Mouse (Mus musculus) intestine, embryonic 14.5 days (tissue): ENCODE measurements around the gene Fuom. TPM values are rescaled to one million over a fixed set of nuclear protein-coding genes. Genes with fewer than 3 reads are reported as not detected.
A peak's percentile ranks its signal among the peaks of the same experiment; 100 is the strongest.

ENCODE experiments used
- ATAC-seq: fragments of 200-750 bp; cut with Nextera tagmentation; replicated peaks from 2 replicates; pipeline ENCODE4 v1.8.0; 2017; ENCODE audit warnings: low read depth, moderate number of reproducible peaks, moderate TSS enrichment, moderate library complexity; ENCODE audit not compliant: low FRiP score, low TSS enrichment
- DNase-seq: peaks from one replicate; pipeline ENCODE4 v3.0.0-alpha.2; 2018; ENCODE audit warnings: low spot score
- H3K27ac ChIP-seq: fragments of 300-500 bp; sonication (generic); 2 replicates; pipeline ENCODE4 v1.5.1; 2014; ENCODE audit warnings: low read depth, mild to moderate bottlenecking, control low read depth
- H3K27me3 ChIP-seq: fragments of 300-500 bp; sonication (generic); replicated peaks from 2 replicates; pipeline ENCODE4 v1.6.1; 2014; ENCODE audit warnings: low read length, control low read depth; ENCODE audit not compliant: control insufficient read depth, insufficient read depth
- H3K36me3 ChIP-seq: fragments of 300-500 bp; sonication (generic); 2 replicates; pipeline ENCODE4 v1.6.1; 2014; ENCODE audit warnings: low read length, control low read depth; ENCODE audit not compliant: control insufficient read depth, insufficient read depth
- H3K4me1 ChIP-seq: fragments of 300-500 bp; sonication (generic); replicated peaks from 2 replicates; pipeline ENCODE4 v1.6.1; 2014; ENCODE audit warnings: low read length, control low read depth, mixed read lengths; ENCODE audit not compliant: control insufficient read depth, insufficient read depth
- H3K4me2 ChIP-seq: fragments of 300-500 bp; sonication (generic); 2 replicates; pipeline ENCODE4 v1.6.1; 2014; ENCODE audit warnings: low read length
- H3K4me3 ChIP-seq: fragments of 300-500 bp; sonication (generic); 2 replicates; pipeline ENCODE4 v1.5.1; 2014; ENCODE audit warnings: low read depth, low read length, control low read depth, mixed read lengths
- H3K9ac ChIP-seq: fragments of 300-500 bp; sonication (generic); 2 replicates; pipeline ENCODE4 v1.6.1; 2014; ENCODE audit warnings: mild to moderate bottlenecking, low read length
- H3K9me3 ChIP-seq: fragments of 300-500 bp; sonication (generic); 2 replicates; pipeline ENCODE4 v1.6.1; 2016; ENCODE audit warnings: low read length, control low read depth; ENCODE audit not compliant: control insufficient read depth
- WGBS: fragments of 180-500 bp; shearing (Covaris S2); extraction: QIAGEN DNeasy Blood & Tissue Kit; methylation state at CpG from one replicate; pipeline ENCODE4 v1.1.7; 2014; 5-methylcytosine and 5-hydroxymethylcytosine counted together
- polyA plus RNA-seq: library from polyadenylated mRNA; unstranded; fragments of >200 nt; fragmentation: Nextera tagmentation; extraction: Ambion mirVana; gene quantifications from 2 replicates; pipeline ENCODE4 v1.2.1, GENCODE M21; 2014

The Fuom gene
- polyA plus RNA-seq, 1 experiment from 2014 or later, result 39.4 TPM

GRCm38 (mm10) chr7:140094954-140095353, 7.3 kb downstream of the Fuom start:
- Histone ChIP-seq H3K4me3 (no peak overlapping the region), H3K4me1 (peaks cover 4% of the 10 kb centered on the region; the same call in 1 of the 2 replicates), H3K4me2 (no peak overlapping the region), H3K27me3 (no peaks in the 10 kb centered on the region), H3K36me3 (no peaks in the 10 kb centered on the region), H3K9ac (no peak overlapping the region), H3K27ac (no peak overlapping the region), H3K9me3 (no peaks in the 10 kb centered on the region)
- no peak for ATAC-seq
- no peak for DNase-seq
- WGBS, result 43% methylated on average over 5 of the region's 5 CpGs

- peak; percentile 51 for ATAC-seq
Measured at GRCm38 (mm10) chr7:140092924-140093528, 9.2 kb downstream of the Fuom start, which contains the start of gene Prap1. Gene Prap1 (plus strand): TSS chr7:140093395.

GRCm38 (mm10) chr7:140090601-140091000, 11.6 kb downstream of the Fuom start:
- no peak overlapping the region for H3K9ac ChIP-seq
- DNase-seq (no peak), ATAC-seq (no peak)
- peaks cover 4% of the 10 kb centered on the region; the same call in 1 of the 2 replicates for H3K4me1 ChIP-seq
- no peak overlapping the region for H3K4me2 ChIP-seq
- H3K27me3 ChIP-seq, result no peaks in the 10 kb centered on the region
- no peak overlapping the region for H3K4me3 ChIP-seq
- 78% methylated on average over 10 of the region's 10 CpGs for WGBS
- H3K27ac ChIP-seq, result no peak overlapping the region
- no peaks in the 10 kb centered on the region for H3K36me3 ChIP-seq
- no peaks in the 10 kb centered on the region for H3K9me3 ChIP-seq

More at GRCm38 (mm10) chr7:140092924-140093528, 9.2 kb downstream of the Fuom start, which contains the start of gene Prap1:
- no peaks in the 10 kb centered on the region for H3K27me3 ChIP-seq
- no peak for DNase-seq
- no peak within 1 kb of the TSS for H3K4me3 ChIP-seq
- H3K36me3 ChIP-seq, result no peaks in the 10 kb centered on the region
- 64% methylated on average over 5 of the region's 5 CpGs for WGBS
- no peaks in the 10 kb centered on the region for H3K9me3 ChIP-seq
- no peak within 1 kb of the TSS for H3K4me2 ChIP-seq
- H3K9ac ChIP-seq, result no peak within 1 kb of the TSS
- no peak within 1 kb of the TSS for H3K27ac ChIP-seq
- H3K4me1 ChIP-seq, result peaks cover 4% of the 10 kb centered on the region; the same call in 1 of the 2 replicates

- Histone ChIP-seq H3K36me3 (no peaks in the 10 kb centered on the region), H3K4me3 (no peak within 1 kb of the TSS), H3K27me3 (peaks cover 38% of the 10 kb centered on the region), H3K9me3 (no peaks in the 10 kb centered on the region), H3K9ac (no peak within 1 kb of the TSS), H3K4me1 (peaks cover 3% of the 10 kb centered on the region; the same call in 1 of the 2 replicates), H3K4me2 (no peak within 1 kb of the TSS), H3K27ac (no peak within 1 kb of the TSS)
- ATAC-seq (peak; percentile 23; the same call in 1 of the 2 replicates), DNase-seq (peak; percentile 70)
- WGBS, result 6% methylated on average over 18 of the region's 18 CpGs
Measured at GRCm38 (mm10) chr7:140082242-140082678, 20.0 kb downstream of the Fuom start, which contains the start of gene Caly. Gene Caly (minus strand): TSS chr7:140082548.

GRCm38 (mm10) chr7:140081408-140082241, 20.6 kb downstream of the Fuom start:
- Histone ChIP-seq H3K4me1 (peaks cover 3% of the 10 kb centered on the region; the same call in 1 of the 2 replicates), H3K27ac (no peak overlapping the region), H3K4me2 (no peak overlapping the region), H3K9ac (no peak overlapping the region), H3K9me3 (no peaks in the 10 kb centered on the region), H3K4me3 (no peak overlapping the region), H3K36me3 (no peaks in the 10 kb centered on the region), H3K27me3 (peaks cover 38% of the 10 kb centered on the region)
- 26% methylated on average over 20 of the region's 20 CpGs for WGBS
- DNase-seq, result no peak
- ATAC-seq, result 0 out of 2 replicates have a peak, but pooled peaks have one; percentile 33

- Histone ChIP-seq H3K4me3 (peak overlapping the region; percentile 28), H3K9me3 (no peaks in the 10 kb centered on the region), H3K36me3 (no peaks in the 10 kb centered on the region), H3K9ac (no peak overlapping the region), H3K27ac (no peak overlapping the region), H3K4me1 (peaks cover 3% of the 10 kb centered on the region; the same call in 1 of the 2 replicates), H3K27me3 (peaks cover 38% of the 10 kb centered on the region), H3K4me2 (peak overlapping the region; percentile 47)
- peak; percentile 59; the same call in 1 of the 2 replicates for ATAC-seq
- DNase-seq, result peak; percentile 76
- WGBS, result 4% methylated on average over 24 of the region's 24 CpGs
Measured at GRCm38 (mm10) chr7:140080503-140081156, 21.6 kb downstream of the Fuom start.

GRCm38 (mm10) chr7:140078711-140079110, 23.5 kb downstream of the Fuom start:
- Histone ChIP-seq H3K27ac (no peak overlapping the region), H3K4me2 (no peak overlapping the region), H3K9ac (no peak overlapping the region), H3K4me1 (peaks cover 3% of the 10 kb centered on the region; the same call in 1 of the 2 replicates), H3K9me3 (no peaks in the 10 kb centered on the region), H3K27me3 (peaks cover 38% of the 10 kb centered on the region), H3K36me3 (no peaks in the 10 kb centered on the region), H3K4me3 (no peak overlapping the region)
- no peak for ATAC-seq
- DNase-seq, result peak; percentile 78
- 5% methylated on average over 5 of the region's 5 CpGs for WGBS

GRCm38 (mm10) chr7:140077698-140078097, 24.5 kb downstream of the Fuom start:
- Histone ChIP-seq H3K27ac (no peak overlapping the region), H3K9me3 (no peaks in the 10 kb centered on the region), H3K4me1 (peaks cover 3% of the 10 kb centered on the region; the same call in 1 of the 2 replicates), H3K27me3 (peaks cover 35% of the 10 kb centered on the region), H3K36me3 (no peaks in the 10 kb centered on the region), H3K4me3 (no peak overlapping the region), H3K4me2 (no peak overlapping the region), H3K9ac (no peak overlapping the region)
- no peak for ATAC-seq
- no peak for DNase-seq
- 73% methylated on average over 6 of the region's 6 CpGs for WGBS
